Mouse (Mus musculus): ENCODE data around the gene Cort. TPM values are rescaled to one million over a fixed set of nuclear protein-coding genes. Genes with fewer than 3 reads are reported as not detected.
"Not testable (repeated sequence)": the region's sequence is repeated elsewhere in the genome, so short reads cannot be mapped to it uniquely, and the experiment has no call there.

Gene Cort
- 0.35 TPM in 1 of 2 replicates, not detected in the other for polyA plus RNA-seq (2016; fragmentation: Nextera tagmentation; extraction: Ambion mirVana)

DNA sequence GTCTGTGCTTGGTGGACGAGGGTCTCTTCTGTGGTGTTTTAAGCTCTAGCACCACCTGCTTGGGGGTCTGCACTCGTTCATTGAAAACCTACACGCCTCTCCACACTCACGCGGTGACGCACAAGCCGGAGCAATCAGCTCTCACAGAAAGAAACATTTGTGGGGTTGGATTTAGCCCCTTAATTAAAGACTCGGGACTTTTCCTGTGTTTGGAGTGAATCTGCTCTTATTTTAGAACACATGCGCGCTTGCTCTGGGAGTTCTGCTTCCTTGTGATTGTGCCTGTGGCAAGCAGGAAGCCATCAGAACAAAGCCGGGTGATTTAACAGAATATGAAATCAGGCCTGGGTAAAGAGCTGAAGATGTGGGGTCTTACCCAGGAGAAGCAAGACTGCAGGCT lies at the start of gene Cort:
Cort (minus strand) TSS at position 101 of the 400 bp plus-strand sequence.
- Histone ChIP-seq H3K4me2 (no peak within 1 kb of the TSS), H3K27ac (0 out of 2 replicates have a peak within 1 kb of the TSS, but pooled peaks have one; percentile 9), H3K9ac (no peak within 1 kb of the TSS), H3K27me3 (replicated peaks) (no peaks in the 10 kb centered on the region), H3K4me1 (peaks cover 24% of the 10 kb centered on the region), H3K4me3 (no peak within 1 kb of the TSS), H3K9me3 (replicated peaks) (no peaks in the 10 kb centered on the region), H3K36me3 (peaks cover 46% of the 10 kb centered on the region)
- ATAC-seq = no peak
- WGBS (ENCODE audit: insufficient replicate concordance) = 84% methylated on average over 11 of the region's 11 CpGs

DNA sequence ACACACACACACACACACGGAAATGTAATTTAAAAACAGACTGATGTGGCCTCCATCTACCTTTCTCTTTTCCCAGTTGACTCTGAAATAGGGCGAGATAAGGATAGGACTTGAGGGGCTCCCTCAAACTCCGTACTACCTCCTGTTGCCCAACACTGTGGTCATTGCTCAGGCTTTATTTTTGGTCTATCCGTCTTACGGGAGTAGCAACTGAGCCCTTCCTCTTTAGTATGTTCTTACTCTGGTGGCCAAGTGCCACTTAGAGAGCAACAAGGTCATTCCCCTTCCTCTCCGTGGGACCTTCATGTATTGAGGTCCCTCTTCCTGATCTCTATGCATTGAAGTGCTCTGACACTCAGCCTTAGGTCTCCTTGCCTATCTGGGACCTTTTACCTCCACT lies 47.1 kb upstream of the Cort start:
- Histone ChIP-seq H3K9me3 (replicated peaks) (no peaks in the 10 kb centered on the region), H3K4me2 (no peak overlapping the region), H3K4me1 (peaks cover 35% of the 10 kb centered on the region), H3K27me3 (replicated peaks) (no peaks in the 10 kb centered on the region), H3K4me3 (no peak overlapping the region), H3K27ac (no peak overlapping the region; the same call in 1 of the 2 replicates), H3K36me3 (no peaks in the 10 kb centered on the region), H3K9ac (no peak overlapping the region)
- ATAC-seq = no peak
- WGBS (ENCODE audit: insufficient replicate concordance) = 44% methylated on average over 6 of the region's 6 CpGs

GRCm38 (mm10) chr4:149172666-149173065 lies 46.1 kb upstream of the Cort start:
- no peaks in the 10 kb centered on the region for H3K36me3 ChIP-seq
- H3K4me2 ChIP-seq = no peak overlapping the region
- no peaks in the 10 kb centered on the region for H3K9me3 ChIP-seq (replicated peaks)
- no peaks in the 10 kb centered on the region for H3K27me3 ChIP-seq (replicated peaks)
- no peak for ATAC-seq
- H3K27ac ChIP-seq = no peak overlapping the region
- H3K9ac ChIP-seq = no peak overlapping the region
- 80% methylated on average over 2 of the region's 2 CpGs for WGBS (ENCODE audit: insufficient replicate concordance)
- H3K4me1 ChIP-seq = peaks cover 43% of the 10 kb centered on the region
- no peak overlapping the region for H3K4me3 ChIP-seq

GRCm38 (mm10) chr4:149172083-149172482 lies 45.5 kb upstream of the Cort start:
- Histone ChIP-seq H3K4me2 (no peak overlapping the region), H3K4me1 (peaks cover 45% of the 10 kb centered on the region), H3K9me3 (replicated peaks) (no peaks in the 10 kb centered on the region), H3K27me3 (replicated peaks) (no peaks in the 10 kb centered on the region), H3K36me3 (no peaks in the 10 kb centered on the region), H3K9ac (no peak overlapping the region), H3K27ac (no peak overlapping the region), H3K4me3 (no peak overlapping the region)
- ATAC-seq = no peak
- WGBS (ENCODE audit: insufficient replicate concordance) = 75% methylated on average over 5 of the region's 5 CpGs

- no peak overlapping the region for H3K9ac ChIP-seq
- 60% methylated on average over 5 of the region's 5 CpGs for WGBS (ENCODE audit: insufficient replicate concordance)
- no peak overlapping the region for H3K4me2 ChIP-seq
- H3K27ac ChIP-seq = peak overlapping the region; percentile 45; the same call in 1 of the 2 replicates
- H3K27me3 ChIP-seq (replicated peaks) = no peaks in the 10 kb centered on the region
- peaks cover 45% of the 10 kb centered on the region for H3K4me1 ChIP-seq
- H3K4me3 ChIP-seq = no peak overlapping the region
- no peak for ATAC-seq
- no peaks in the 10 kb centered on the region for H3K36me3 ChIP-seq
- H3K9me3 ChIP-seq (replicated peaks) = no peaks in the 10 kb centered on the region
Measured at GRCm38 (mm10) chr4:149171581-149171981, 45.0 kb upstream of the Cort start.

- WGBS (ENCODE audit: insufficient replicate concordance) = 46% methylated on average over 7 of the region's 7 CpGs
- no peak overlapping the region for H3K9ac ChIP-seq
- H3K4me1 ChIP-seq = peaks cover 51% of the 10 kb centered on the region
- H3K4me2 ChIP-seq = no peak overlapping the region
- H3K4me3 ChIP-seq = no peak overlapping the region
- no peaks in the 10 kb centered on the region for H3K27me3 ChIP-seq (replicated peaks)
- peak overlapping the region; percentile 58 for H3K27ac ChIP-seq
- no peaks in the 10 kb centered on the region for H3K9me3 ChIP-seq (replicated peaks)
- ATAC-seq = no peak
- 0 out of 2 replicates have a peak, but pooled peaks cover under 1% of the 10 kb centered on the region for H3K36me3 ChIP-seq
Measured at GRCm38 (mm10) chr4:149170394-149170931, 43.9 kb upstream of the Cort start.

GRCm38 (mm10) chr4:149169926-149170325 lies 43.4 kb upstream of the Cort start:
- H3K4me3 ChIP-seq; H3K36me3 ChIP-seq; H3K9ac ChIP-seq; H3K4me2 ChIP-seq; ATAC-seq; H3K27me3 ChIP-seq (replicated peaks); H3K9me3 ChIP-seq (replicated peaks): not testable (repeated sequence)
- 81% methylated on average over 7 of the region's 8 CpGs for WGBS (ENCODE audit: insufficient replicate concordance)
- H3K27ac ChIP-seq = peak overlapping the region; percentile 58
- peaks cover 56% of the 10 kb centered on the region for H3K4me1 ChIP-seq

GRCm38 (mm10) chr4:149168016-149168415 lies 41.5 kb upstream of the Cort start:
- Histone ChIP-seq H3K9me3 (replicated peaks) (no peaks in the 10 kb centered on the region), H3K27ac (peak overlapping the region; percentile 69; the same call in 1 of the 2 replicates), H3K36me3 (peaks cover 25% of the 10 kb centered on the region), H3K9ac (peak overlapping the region; percentile 73; the same call in 1 of the 2 replicates), H3K4me1 (peaks cover 70% of the 10 kb centered on the region), H3K27me3 (replicated peaks) (no peaks in the 10 kb centered on the region), H3K4me2 (peak overlapping the region; percentile 99), H3K4me3 (peak overlapping the region; percentile 86; the same call in 1 of the 2 replicates)
- ATAC-seq = no peak
- 13% methylated on average over 2 of the region's 2 CpGs for WGBS (ENCODE audit: insufficient replicate concordance)

DNA sequence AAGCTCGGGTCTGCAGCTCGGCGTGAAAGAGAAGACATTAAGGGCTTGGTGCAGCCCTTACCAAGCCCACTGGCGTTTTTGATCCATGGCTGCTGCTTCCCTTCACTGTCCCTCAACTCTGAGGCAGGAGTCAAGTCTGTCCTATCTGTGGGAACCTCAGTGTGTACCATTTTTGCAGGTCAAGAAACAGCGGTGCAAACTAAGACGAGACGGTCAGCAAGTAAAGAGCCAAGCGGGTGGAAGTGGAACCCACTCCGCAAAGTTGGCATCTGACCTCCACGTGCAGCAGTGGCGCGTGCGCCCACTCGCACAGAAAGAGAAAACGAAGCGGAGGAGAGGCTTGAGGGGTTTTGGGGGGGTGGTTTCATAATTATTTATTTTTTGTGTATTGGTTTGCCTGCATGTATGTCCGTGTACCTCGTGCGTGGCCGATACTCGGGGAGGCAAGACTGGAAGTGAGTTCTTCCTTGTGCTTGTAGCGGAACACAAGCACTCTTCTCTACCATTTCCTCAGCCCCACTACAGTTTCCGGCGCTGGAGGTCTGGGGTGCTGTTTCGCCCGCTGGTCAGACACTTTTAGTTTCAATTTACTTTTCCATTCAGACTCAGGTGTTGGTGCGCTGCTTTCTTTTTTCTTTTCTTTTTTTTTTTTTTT lies 40.5 kb upstream of the Cort start:
- Histone ChIP-seq H3K4me2 (peak overlapping the region; percentile 99), H3K36me3 (peaks cover 34% of the 10 kb centered on the region), H3K27ac (peak overlapping the region; percentile 69), H3K9ac (peak overlapping the region; percentile 73), H3K4me3 (peak overlapping the region; percentile 86), H3K27me3 (replicated peaks) (no peaks in the 10 kb centered on the region), H3K4me1 (peaks cover 63% of the 10 kb centered on the region), H3K9me3 (replicated peaks) (no peaks in the 10 kb centered on the region)
- WGBS (ENCODE audit: insufficient replicate concordance) = 2% methylated on average over 27 of the region's 27 CpGs
- peak; percentile 38 for ATAC-seq

GRCm38 (mm10) chr4:149166215-149166946 lies 39.8 kb upstream of the Cort start, which contains the start of gene Pgd:
Gene Pgd, minus strand, starts transcription at chr4:149166771.
- Histone ChIP-seq H3K9ac (peak within 1 kb of the TSS; percentile 93), H3K27ac (peak within 1 kb of the TSS; percentile 91), H3K9me3 (replicated peaks) (no peaks in the 10 kb centered on the region), H3K4me2 (peak within 1 kb of the TSS; percentile 99), H3K36me3 (peaks cover 41% of the 10 kb centered on the region), H3K27me3 (replicated peaks) (no peaks in the 10 kb centered on the region), H3K4me3 (peak within 1 kb of the TSS; percentile 86), H3K4me1 (peaks cover 56% of the 10 kb centered on the region)
- ATAC-seq = peak; percentile 98
- under 1% methylated on average over 58 of the region's 59 CpGs for WGBS (ENCODE audit: insufficient replicate concordance)

- H3K27me3 ChIP-seq (replicated peaks) = no peaks in the 10 kb centered on the region
- ATAC-seq = no peak
- H3K36me3 ChIP-seq = peaks cover 64% of the 10 kb centered on the region
- no peak overlapping the region; the same call in 1 of the 2 replicates for H3K4me2 ChIP-seq
- no peak overlapping the region for H3K27ac ChIP-seq
- H3K9ac ChIP-seq = no peak overlapping the region
- 57% methylated on average over 5 of the region's 5 CpGs for WGBS (ENCODE audit: insufficient replicate concordance)
- H3K4me3 ChIP-seq = no peak overlapping the region
- H3K4me1 ChIP-seq = peaks cover 43% of the 10 kb centered on the region
- no peaks in the 10 kb centered on the region for H3K9me3 ChIP-seq (replicated peaks)
Measured at GRCm38 (mm10) chr4:149164150-149164549, 37.6 kb upstream of the Cort start.

DNA sequence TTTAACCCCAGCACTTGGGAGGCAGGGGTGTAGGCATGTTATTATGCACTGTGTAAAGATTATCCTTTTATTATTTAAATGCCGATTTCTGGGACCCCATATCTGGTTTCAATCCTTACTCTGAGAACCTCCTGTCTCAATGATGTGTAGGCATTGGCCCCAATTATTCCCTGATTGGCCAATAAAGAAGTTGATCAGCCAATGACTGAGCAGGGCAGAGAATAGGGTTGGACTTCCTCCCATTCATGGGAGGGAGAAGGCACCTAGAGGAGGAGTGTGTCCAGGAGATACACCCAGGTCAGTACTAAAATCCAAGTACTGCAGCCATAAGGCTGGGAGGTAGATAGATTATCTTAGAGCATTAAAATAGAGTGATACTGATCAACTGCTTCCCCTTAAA lies 36.6 kb upstream of the Cort start:
- Histone ChIP-seq H3K27ac (no peak overlapping the region), H3K4me3 (no peak overlapping the region), H3K27me3 (replicated peaks) (no peaks in the 10 kb centered on the region), H3K9ac (no peak overlapping the region), H3K4me2 (no peak overlapping the region), H3K4me1 (peaks cover 40% of the 10 kb centered on the region), H3K9me3 (replicated peaks) (no peaks in the 10 kb centered on the region), H3K36me3 (peaks cover 73% of the 10 kb centered on the region)
- no peak for ATAC-seq
- 62% methylated on average over 1 of the region's 1 CpGs for WGBS (ENCODE audit: insufficient replicate concordance)

Data from liver, embryonic 12.5 days (tissue).